Mouse (Mus musculus): Measurements from ENCODE around the gene Nfib.

DNA sequence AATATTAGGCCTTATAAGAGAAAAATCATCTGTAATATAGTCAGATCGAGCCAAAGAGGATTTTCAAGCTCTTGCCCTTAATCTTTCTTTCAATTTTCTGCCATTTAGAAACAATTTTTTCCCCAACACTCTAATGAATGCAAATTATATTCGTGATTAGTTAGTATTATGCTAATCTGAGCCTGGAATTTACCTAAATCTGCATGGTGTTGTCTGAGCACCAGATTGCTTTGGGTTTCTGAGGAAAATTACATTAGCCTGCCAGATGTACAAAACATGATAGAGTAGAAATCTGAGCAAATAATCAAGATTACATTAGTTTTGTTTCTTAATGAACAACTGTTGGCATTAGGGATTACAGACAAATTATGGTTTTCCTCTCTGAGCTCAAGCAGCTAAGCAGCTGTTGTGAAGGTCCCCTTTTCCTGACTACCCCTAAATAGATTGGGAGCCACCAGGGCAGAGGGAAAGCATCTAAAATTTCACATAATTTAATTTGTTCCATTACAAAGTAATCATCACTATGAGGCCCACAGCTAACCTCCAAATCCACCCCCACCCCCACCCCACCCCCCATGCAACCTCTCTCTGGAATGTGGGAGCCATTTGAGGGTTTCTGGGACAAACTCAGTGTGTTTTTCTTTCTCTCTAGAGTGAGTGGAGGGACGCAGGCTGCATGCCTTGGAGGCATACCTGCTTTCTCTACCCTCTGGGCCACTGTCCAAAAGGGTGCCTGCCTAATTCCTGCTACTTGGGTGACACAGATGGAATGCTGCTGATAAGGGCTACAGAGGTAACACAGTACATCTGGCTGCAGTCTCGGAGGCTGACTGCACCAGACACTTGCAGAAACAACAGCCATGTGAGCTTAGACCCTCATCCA, 14.2 kb downstream of the Nfib start:
- TF ChIP-seq CTCF (IDR thresholded peaks at IDR 0.05; ENCODE audit: borderline replicate concordance, control insufficient read depth, extremely low read depth, insufficient read depth, low read length, poor library complexity) (no peak), POLR2A (IDR thresholded peaks at IDR 0.05; ENCODE audit: control insufficient read depth, extremely low read depth, insufficient read depth, low read length, poor library complexity) (no peak)

All from thymus, adult 2 months (tissue).